Mouse (Mus musculus) testis, adult 2 months (tissue): ENCODE data around the gene Accs. TPM values are rescaled to one million over a fixed set of nuclear protein-coding genes. Genes with fewer than 3 reads are reported as not detected.
A peak's percentile ranks its signal among the peaks of the same experiment; 100 is the strongest.

Experiments
- H3K27ac ChIP-seq: fragments of 200-500 bp; 2 replicates; pipeline ENCODE4 v1.5.1; 2012; ENCODE audit warnings: low read depth, low read length; ENCODE audit not compliant: control insufficient read depth, insufficient read depth
- H3K27me3 ChIP-seq: fragments of 200-500 bp; 2 replicates; pipeline ENCODE4 v1.6.1; 2012; ENCODE audit warnings: mild to moderate bottlenecking, low read length, moderate library complexity; ENCODE audit not compliant: control insufficient read depth, insufficient read depth
- H3K36me3 ChIP-seq: fragments of 200-500 bp; 2 replicates; pipeline ENCODE4 v1.6.1; 2012; ENCODE audit warnings: mild to moderate bottlenecking, low read length; ENCODE audit not compliant: control insufficient read depth, insufficient read depth
- H3K4me1 ChIP-seq: fragments of 200-500 bp; 2 replicates; pipeline ENCODE4 v1.6.1; 2012; ENCODE audit warnings: low read length; ENCODE audit not compliant: control insufficient read depth, insufficient read depth
- H3K4me3 ChIP-seq: fragments of 200-500 bp; 2 replicates; pipeline ENCODE4 v1.5.1; 2012; ENCODE audit warnings: low read depth, mild to moderate bottlenecking, low read length, moderate library complexity, mixed read lengths; ENCODE audit not compliant: control insufficient read depth
- CTCF ChIP-seq: fragments of 200-500 bp; IDR thresholded peaks from 2 replicates; pipeline ENCODE4 v1.5.1; 2012; ENCODE audit warnings: low read depth, mild to moderate bottlenecking, inconsistent platforms, low read length, moderate library complexity; ENCODE audit not compliant: control insufficient read depth, insufficient read depth, insufficient replicate concordance
- POLR2A ChIP-seq: fragments of 200-500 bp; IDR thresholded peaks from 2 replicates; pipeline ENCODE4 v1.6.1; 2012; ENCODE audit warnings: low read depth, mild to moderate bottlenecking, inconsistent platforms, low read length, moderate library complexity; ENCODE audit not compliant: control insufficient read depth
- polyA plus RNA-seq: library from polyadenylated mRNA; depleted of rRNA; stranded (reverse); fragments of >200 nt; gene quantifications from 2 replicates; pipeline ENCODE4 v1.2.3, GENCODE M21; 2012

Accs gene
- polyA plus RNA-seq, 1 experiment, result 2.6 TPM

- no peak overlapping the region for H3K4me3 ChIP-seq
- TF ChIP-seq CTCF, result no peak
- no peak for TF ChIP-seq POLR2A
- H3K4me1 ChIP-seq, result peaks cover 7% of the 10 kb centered on the region
- H3K36me3 ChIP-seq, result no peaks in the 10 kb centered on the region
- no peak overlapping the region for H3K27ac ChIP-seq
- H3K27me3 ChIP-seq, result no peaks in the 10 kb centered on the region
Measured at GRCm38 (mm10) chr2:93850317-93850944, 688 bp upstream of the Accs start.

GRCm38 (mm10) chr2:93841349-93841748, 8.4 kb downstream of the Accs start:
- no peaks in the 10 kb centered on the region for H3K36me3 ChIP-seq
- H3K27me3 ChIP-seq, result no peaks in the 10 kb centered on the region

GRCm38 (mm10) chr2:93840109-93840508, 9.6 kb downstream of the Accs start:
- H3K4me3 ChIP-seq, result no peak overlapping the region
- peaks cover 2% of the 10 kb centered on the region; the same call in 1 of the 2 replicates for H3K4me1 ChIP-seq
- no peak overlapping the region for H3K27ac ChIP-seq
- H3K27me3 ChIP-seq, result no peaks in the 10 kb centered on the region
- TF ChIP-seq CTCF (no peak), POLR2A (no peak)
- H3K36me3 ChIP-seq, result no peaks in the 10 kb centered on the region

More at GRCm38 (mm10) chr2:93841349-93841748, 8.4 kb downstream of the Accs start:
- no peaks in the 10 kb centered on the region for H3K4me1 ChIP-seq
- H3K4me3 ChIP-seq, result no peak overlapping the region
- TF ChIP-seq POLR2A (no peak), CTCF (no peak)
- no peak overlapping the region for H3K27ac ChIP-seq

GRCm38 (mm10) chr2:93838931-93839330, 10.8 kb downstream of the Accs start:
- Histone ChIP-seq H3K36me3 (no peaks in the 10 kb centered on the region), H3K4me3 (no peak overlapping the region), H3K27me3 (no peaks in the 10 kb centered on the region), H3K4me1 (peaks cover 2% of the 10 kb centered on the region; the same call in 1 of the 2 replicates), H3K27ac (no peak overlapping the region)
- TF ChIP-seq POLR2A (no peak), CTCF (no peak)

DNA sequence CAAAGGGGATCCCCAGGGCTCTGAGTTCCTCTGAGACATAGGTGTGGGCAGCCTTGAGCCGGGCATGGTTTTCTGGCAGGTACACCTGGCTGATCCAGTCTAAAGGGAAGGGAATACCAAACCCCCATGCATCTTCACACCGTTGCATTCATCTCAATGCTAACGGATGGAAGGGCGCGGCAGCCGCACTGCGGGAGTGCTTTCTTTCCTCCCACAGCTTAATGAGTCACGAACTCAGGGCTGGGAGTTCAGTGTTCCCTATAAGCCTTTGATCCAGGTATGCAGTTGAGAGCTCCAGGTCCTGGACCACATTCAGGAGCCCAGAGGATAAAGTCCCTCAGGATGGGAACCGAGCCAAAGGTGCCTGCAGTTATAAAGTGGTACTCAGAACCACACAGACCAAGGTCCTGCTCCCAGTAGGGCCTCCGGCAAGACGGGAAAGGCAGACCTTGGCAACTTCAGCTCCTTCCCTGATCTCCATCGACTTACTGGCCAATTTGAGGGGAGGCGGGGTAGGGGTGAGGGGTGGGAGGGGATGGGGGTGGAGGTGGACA, 13.4 kb downstream of the Accs start:
- Histone ChIP-seq H3K27ac (no peak overlapping the region), H3K4me3 (peak overlapping the region; percentile 36), H3K4me1 (peaks cover 2% of the 10 kb centered on the region; the same call in 1 of the 2 replicates), H3K36me3 (no peaks in the 10 kb centered on the region), H3K27me3 (no peaks in the 10 kb centered on the region)
- TF ChIP-seq POLR2A (no peak), CTCF (no peak)

GRCm38 (mm10) chr2:93835596-93835995, 14.1 kb downstream of the Accs start:
- peak overlapping the region; percentile 36 for H3K4me3 ChIP-seq
- no peaks in the 10 kb centered on the region for H3K27me3 ChIP-seq
- TF ChIP-seq POLR2A, result no peak
- TF ChIP-seq CTCF, result no peak
- no peak overlapping the region for H3K27ac ChIP-seq
- H3K36me3 ChIP-seq, result no peaks in the 10 kb centered on the region
- peaks cover 2% of the 10 kb centered on the region; the same call in 1 of the 2 replicates for H3K4me1 ChIP-seq

DNA sequence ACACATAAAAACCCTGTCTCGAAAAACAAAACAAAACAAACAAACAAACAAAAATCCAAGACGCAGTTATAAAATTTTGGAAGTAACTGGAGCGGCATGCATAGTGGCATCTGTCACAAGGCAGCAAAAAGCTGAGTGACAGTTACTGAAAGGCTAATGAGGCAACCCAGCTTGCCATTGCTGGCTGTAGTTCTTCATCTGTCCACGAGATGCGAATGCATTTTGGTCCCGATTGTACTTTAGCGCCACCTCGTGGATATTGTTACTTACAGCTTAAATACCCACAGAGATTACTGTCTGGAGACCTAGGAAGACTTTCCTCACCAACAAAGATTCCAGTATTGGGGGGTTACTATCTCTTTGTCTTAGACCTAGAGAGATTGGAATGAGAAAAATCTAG, 26.2 kb downstream of the Accs start:
- Histone ChIP-seq H3K27ac (no peak overlapping the region), H3K4me3 (no peak overlapping the region), H3K4me1 (peaks cover 6% of the 10 kb centered on the region), H3K36me3 (no peaks in the 10 kb centered on the region), H3K27me3 (no peaks in the 10 kb centered on the region)
- TF ChIP-seq POLR2A, result no peak
- peak; percentile 62; the same call in 1 of the 2 replicates for TF ChIP-seq CTCF
